Mouse (Mus musculus) CH12.LX (cell line): ENCODE measurements around the gene BC003965. TPM values are rescaled to one million over a fixed set of nuclear protein-coding genes. Genes with fewer than 3 reads are reported as not detected.

Experiments used
- DNase-seq: peaks from one replicate; pipeline ENCODE4 v3.0.0-alpha.2; 2013; ENCODE audit errors: extremely low read depth
- H3K27ac ChIP-seq: 2 replicates; pipeline ENCODE4 v1.5.1; 2012; ENCODE audit warnings: low read depth, mild to moderate bottlenecking, control low read depth, moderate library complexity; ENCODE audit not compliant: insufficient read depth
- H3K27me3 ChIP-seq: replicated peaks from 2 replicates; pipeline ENCODE3; 2012; ENCODE audit warnings: inconsistent platforms
- H3K36me3 ChIP-seq, 2 experiments: replicated peaks in 1 of 2; 2 replicates each; pipeline versions ENCODE3 to v1.6.1; 2012; ENCODE audit warnings: inconsistent platforms in 1 of 2, low read length in 1 of 2, mild to moderate bottlenecking in 1 of 2, mixed read lengths in 1 of 2, moderate library complexity in 1 of 2; ENCODE audit not compliant: control insufficient read depth in 1 of 2, insufficient read depth in 1 of 2
- H3K4me1 ChIP-seq, 2 experiments: 2 replicates each; pipeline ENCODE4 v1.6.1; 2012; ENCODE audit warnings: inconsistent platforms in 1 of 2, moderate library complexity in 1 of 2; ENCODE audit not compliant: insufficient read depth in 2 of 2, control insufficient read depth in 1 of 2
- H3K4me2 ChIP-seq: 2 replicates; pipeline ENCODE4 v1.6.1; 2012; ENCODE audit warnings: low read depth, mild to moderate bottlenecking, control low read depth; ENCODE audit not compliant: poor library complexity, insufficient read depth, severe bottlenecking
- H3K4me3 ChIP-seq, 3 experiments: fragments of 150-350 bp in 1 of 3; sonication (generic) in 1 of 3; replicated peaks in 1 of 3; 2 replicates each; pipeline versions ENCODE3 to v1.5.1; 2011 to 2012; ENCODE audit warnings: low read depth in 2 of 3, low read length in 2 of 3, mild to moderate bottlenecking in 2 of 3, moderate library complexity in 2 of 3, control low read depth in 1 of 3, improper control_type of control experiment in 1 of 3, inconsistent platforms in 1 of 3, mixed read lengths in 1 of 3; ENCODE audit not compliant: poor library complexity in 1 of 3
- H3K79me2 ChIP-seq: replicated peaks from 2 replicates; pipeline ENCODE4 v1.6.1; 2012; ENCODE audit warnings: mild to moderate bottlenecking, moderate library complexity; ENCODE audit not compliant: control insufficient read depth, poor library complexity, insufficient read depth, severe bottlenecking; ENCODE audit errors: extremely low read depth
- H3K9ac ChIP-seq: 2 replicates; pipeline ENCODE4 v1.6.1; 2012; ENCODE audit warnings: low read depth, mild to moderate bottlenecking, control low read depth, moderate library complexity; ENCODE audit not compliant: insufficient read depth
- H3K9me3 ChIP-seq: replicated peaks from 2 replicates; pipeline ENCODE3; 2012; ENCODE audit warnings: low read length, inconsistent platforms, mixed read lengths
- CHD1 ChIP-seq: IDR thresholded peaks from 2 replicates; pipeline ENCODE4 v1.6.1; 2012; ENCODE audit warnings: low read depth, low read length, improper control_type of control experiment, inconsistent platforms
- CHD2 ChIP-seq: IDR thresholded peaks from 2 replicates; pipeline ENCODE4 v1.6.1; 2011; ENCODE audit warnings: low read length, improper control_type of control experiment
- CTCF ChIP-seq, 2 experiments: IDR thresholded peaks in 1 of 2; conservative IDR thresholded peaks in 1 of 2; 2 replicates each; pipeline ENCODE4 v1.5.1; 2011 to 2012; ENCODE audit warnings: low read depth in 2 of 2, low read length in 2 of 2, improper control_type of control experiment in 1 of 2, inconsistent platforms in 1 of 2, mild to moderate bottlenecking in 1 of 2, moderate library complexity in 1 of 2
- E2F4 ChIP-seq: IDR thresholded peaks from 2 replicates; pipeline ENCODE4 v1.6.1; 2011; ENCODE audit warnings: low read depth, low read length, improper control_type of control experiment; ENCODE audit not compliant: insufficient replicate concordance
- ELF1 ChIP-seq: IDR thresholded peaks from 2 replicates; pipeline ENCODE4 v1.6.1; 2014; ENCODE audit warnings: low read depth, mild to moderate bottlenecking, inconsistent platforms, low read length, improper control_type of control experiment
- EP300 ChIP-seq: IDR thresholded peaks from 2 replicates; pipeline ENCODE4 v1.6.1; 2011; ENCODE audit warnings: low read length, improper control_type of control experiment
- HCFC1 ChIP-seq: IDR thresholded peaks from 2 replicates; pipeline ENCODE4 v1.6.1; 2012; ENCODE audit warnings: low read depth, mild to moderate bottlenecking, inconsistent platforms, low read length, improper control_type of control experiment
- IRF4 ChIP-seq: IDR thresholded peaks from 2 replicates; pipeline ENCODE4 v1.6.1; 2014; ENCODE audit warnings: low read depth, mild to moderate bottlenecking, inconsistent platforms, low read length, improper control_type of control experiment
- JUND ChIP-seq: conservative IDR thresholded peaks from 2 replicates; pipeline ENCODE4 v1.6.1; 2011; ENCODE audit warnings: low read depth, low read length, improper control_type of control experiment
- KAT2A ChIP-seq: IDR thresholded peaks from 2 replicates; pipeline ENCODE4 v1.6.1; 2012; ENCODE audit warnings: low read length, improper control_type of control experiment, inconsistent platforms; ENCODE audit not compliant: insufficient replicate concordance
- MEF2A ChIP-seq: IDR thresholded peaks from 2 replicates; pipeline ENCODE4 v1.6.1; 2014; ENCODE audit warnings: low read depth, mild to moderate bottlenecking, inconsistent platforms, low read length, improper control_type of control experiment, borderline replicate concordance
- MYC ChIP-seq: IDR thresholded peaks from 2 replicates; pipeline ENCODE4 v1.6.1; 2011; ENCODE audit warnings: low read depth, mild to moderate bottlenecking, improper control_type of control experiment, low read length
- NELFE ChIP-seq: IDR thresholded peaks from 2 replicates; pipeline ENCODE4 v1.6.1; 2011; ENCODE audit warnings: low read depth, low read length, improper control_type of control experiment
- POLR2AphosphoS2 ChIP-seq: IDR thresholded peaks from 2 replicates; pipeline ENCODE4 v1.6.1; 2011; ENCODE audit warnings: low read depth, low read length, improper control_type of control experiment
- RAD21 ChIP-seq: IDR thresholded peaks from 2 replicates; pipeline ENCODE4 v1.6.1; 2011; ENCODE audit warnings: low read depth, mild to moderate bottlenecking, low read length, improper control_type of control experiment, moderate library complexity
- SMC3 ChIP-seq: IDR thresholded peaks from 2 replicates; pipeline ENCODE4 v1.6.1; 2011; ENCODE audit warnings: low read depth, low read length, improper control_type of control experiment
- TBP ChIP-seq: conservative IDR thresholded peaks from 2 replicates; pipeline ENCODE4 v1.6.1; 2011; ENCODE audit warnings: low read depth, low read length, improper control_type of control experiment
- ZNF384 ChIP-seq: IDR thresholded peaks from 2 replicates; pipeline ENCODE4 v1.6.1; 2012; ENCODE audit warnings: low read depth, low read length, improper control_type of control experiment, inconsistent platforms
- dilution Hi-C: fragments of 300-500 bp; cut with MboI; formaldehyde crosslinking; loops from 2 replicates; pipeline ENCODE4 v1.14.3; 2020; ENCODE audit warnings: low sequenced_read_pairs; ENCODE audit not compliant: extremely low pct_unique_long_range_greater_than_20kb, extremely low pct_ligation_motif_present
- in situ Hi-C: fragments of 300-500 bp; cut with MboI; formaldehyde crosslinking; loops from 3 replicates; pipeline ENCODE4 v1.14.3; 2019; ENCODE audit warnings: low sequenced_read_pairs, low pct_ligation_motif_present, low pct_unique_long_range_greater_than_20kb, mixed read lengths
- polyA plus RNA-seq: library from polyadenylated mRNA; unstranded; fragments of >175 nt; gene quantifications from 2 replicates; pipeline ENCODE4 v1.2.1, GENCODE M21; 2012; ENCODE audit warnings: low read depth; ENCODE audit not compliant: insufficient read length
- total RNA-seq, 2 experiments: library from RNA; depleted of rRNA; stranded (reverse); fragments of 300-350 nt in 1 of 2; fragments of >200 nt in 1 of 2; gene quantifications; 2 replicates each; pipeline ENCODE4 v1.2.3; 2012 to 2014

The BC003965 gene
- total and polyA plus RNA-seq, 3 experiments, result 18.7 to 24.9 (median 24.7) TPM

GRCm38 (mm10) chr17:25139960-25140359 lies 44.4 kb upstream of the BC003965 start:
- no peaks in the 10 kb centered on the region for H3K9me3 ChIP-seq
- H3K27ac ChIP-seq, result no peak overlapping the region
- H3K4me1 ChIP-seq, result peaks cover 3 to 12% of the 10 kb centered on the region in 2 experiments
- H3K4me2 ChIP-seq, result no peak overlapping the region
- in situ Hi-C loops, result no loop called here
- H3K4me3 ChIP-seq, result no peak overlapping the region
- no peak overlapping the region for H3K9ac ChIP-seq
- H3K36me3 ChIP-seq, result peaks cover 3 to 74% of the 10 kb centered on the region in 2 experiments
- TF ChIP-seq CHD1 (no peak), RAD21 (peak; percentile 14), EP300 (no peak), JUND (no peak), TBP (no peak), POLR2AphosphoS2 (no peak), CTCF (conservative IDR thresholded peaks at IDR 0.05 in 1 of 2, IDR thresholded peaks at IDR 0.05 in 1 of 2; ENCODE audit: low read depth in 2 of 2, low read length in 2 of 2) (peak in 1 of 2 experiments; percentile 52; a peak in 2 of 4 replicates), MEF2A (no peak), MYC (no peak), HCFC1 (no peak), CHD2 (no peak), E2F4 (no peak), ZNF384 (no peak), IRF4 (no peak), ELF1 (no peak), KAT2A (no peak), SMC3 (peak; percentile 26)
- H3K27me3 ChIP-seq, result no peaks in the 10 kb centered on the region
- H3K79me2 ChIP-seq, result no peaks in the 10 kb centered on the region; the same call in 1 of the 2 replicates
- dilution Hi-C loops, result no loop called here
- DNase-seq, result peak; percentile 43

- peaks cover 30 to 57% of the 10 kb centered on the region in 2 experiments for H3K36me3 ChIP-seq
- H3K79me2 ChIP-seq, result no peaks in the 10 kb centered on the region
- H3K4me1 ChIP-seq, result no peaks in the 10 kb centered on the region
- DNase-seq, result no peak
- dilution Hi-C loops, result no loop called here
- no peak within 1 kb of the TSS for H3K4me2 ChIP-seq
- no peak within 1 kb of the TSS for H3K9ac ChIP-seq
- peaks cover 15% of the 10 kb centered on the region for H3K27me3 ChIP-seq
- no peak within 1 kb of the TSS for H3K27ac ChIP-seq
- in situ Hi-C loops, result no loop called here
- no peak within 1 kb of the TSS for H3K4me3 ChIP-seq
- TF ChIP-seq NELFE (no peak), MEF2A (no peak), CHD2 (no peak)
- H3K9me3 ChIP-seq, result no peaks in the 10 kb centered on the region
Measured at GRCm38 (mm10) chr17:25162161-25162560, 22.2 kb upstream of the BC003965 start, which contains the start of gene Ccdc154. Gene Ccdc154 (plus strand): TSS chr17:25162461.
